Mouse (Mus musculus): Measurements from ENCODE around the gene Col25a1.

The Col25a1 gene

DNA sequence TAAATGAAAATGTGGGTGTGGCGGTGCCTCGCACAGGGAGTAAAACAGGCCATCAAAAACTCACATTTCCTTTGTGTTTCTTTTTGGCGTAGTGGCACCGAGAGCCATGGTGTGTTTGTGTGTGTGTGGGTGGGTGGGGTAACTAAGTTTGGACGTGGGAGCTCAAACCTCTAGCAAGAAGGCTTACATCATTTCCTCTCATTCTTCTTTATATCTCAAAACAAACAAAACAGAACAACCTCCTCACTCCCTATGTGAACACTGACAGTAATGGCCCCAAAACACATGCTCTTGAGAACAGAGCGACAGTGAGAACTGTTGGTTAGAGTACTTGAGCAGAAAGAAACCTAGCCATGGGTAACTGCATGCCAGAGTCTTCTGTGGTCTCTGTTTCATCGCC lies 121.1 kb downstream of the Col25a1 start:
- no peak for DNase-seq (ENCODE audit: low spot score)

DNA sequence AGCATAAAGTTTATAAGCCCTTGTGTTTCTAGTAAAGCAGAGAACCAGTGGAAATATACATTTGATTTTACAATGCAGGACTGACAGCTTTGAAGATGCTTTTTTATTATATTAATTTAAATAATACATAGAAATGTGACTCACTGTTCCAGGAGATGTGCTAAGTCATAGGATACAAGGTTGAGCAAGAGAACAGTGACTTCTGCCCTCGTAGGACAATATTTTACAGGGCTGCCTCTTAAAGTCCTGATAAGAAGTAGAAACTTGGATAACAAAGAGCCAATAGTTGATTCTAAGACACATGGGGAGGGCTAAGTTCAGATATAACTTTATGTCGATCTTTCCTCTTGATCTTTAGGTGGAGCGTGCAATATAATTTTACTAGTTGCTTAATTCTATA lies 124.8 kb downstream of the Col25a1 start:
- DNase-seq (ENCODE audit: low spot score), result no peak

DNA sequence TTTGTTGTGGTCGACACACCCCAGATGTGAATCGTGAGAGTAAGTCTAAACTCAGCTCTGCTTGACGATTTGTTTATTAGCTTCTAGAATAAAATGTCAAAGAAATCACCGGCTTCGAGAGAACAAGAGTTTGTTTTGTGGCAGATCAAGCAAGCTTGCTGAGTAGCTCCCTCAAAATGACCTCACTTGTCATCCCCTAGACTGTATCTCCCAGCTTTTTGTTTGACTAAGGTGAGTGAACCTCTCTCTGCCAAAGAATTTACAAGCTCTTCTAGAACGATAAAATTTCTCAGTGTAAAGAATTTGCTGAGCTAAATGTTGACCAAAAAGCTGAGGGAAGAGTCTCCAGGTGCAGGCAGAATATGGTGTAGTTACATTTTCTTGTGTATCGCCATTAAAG lies 125.3 kb downstream of the Col25a1 start:
- no peak for DNase-seq (ENCODE audit: low spot score)

DNA sequence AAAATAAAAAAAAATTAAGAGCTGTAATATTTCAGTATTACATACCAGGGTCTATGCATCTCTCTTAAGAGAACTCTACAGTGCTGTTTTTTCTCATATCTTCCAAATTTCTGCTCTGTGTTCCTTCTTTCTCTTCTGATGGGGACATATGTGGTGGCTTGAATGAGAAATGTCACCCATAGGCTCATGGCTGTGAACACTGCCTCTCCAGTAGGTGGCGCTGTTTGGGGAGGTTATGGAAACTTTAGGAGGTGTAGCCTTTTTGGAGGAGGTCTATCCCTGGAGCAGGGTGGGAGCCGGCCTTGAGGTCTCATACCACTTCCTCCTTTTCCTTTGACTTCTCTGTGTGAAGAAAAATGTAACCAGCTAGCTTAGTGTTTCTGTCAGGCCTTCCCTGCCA lies 128.4 kb downstream of the Col25a1 start:
- DNase-seq (ENCODE audit: low spot score), result no peak

DNA sequence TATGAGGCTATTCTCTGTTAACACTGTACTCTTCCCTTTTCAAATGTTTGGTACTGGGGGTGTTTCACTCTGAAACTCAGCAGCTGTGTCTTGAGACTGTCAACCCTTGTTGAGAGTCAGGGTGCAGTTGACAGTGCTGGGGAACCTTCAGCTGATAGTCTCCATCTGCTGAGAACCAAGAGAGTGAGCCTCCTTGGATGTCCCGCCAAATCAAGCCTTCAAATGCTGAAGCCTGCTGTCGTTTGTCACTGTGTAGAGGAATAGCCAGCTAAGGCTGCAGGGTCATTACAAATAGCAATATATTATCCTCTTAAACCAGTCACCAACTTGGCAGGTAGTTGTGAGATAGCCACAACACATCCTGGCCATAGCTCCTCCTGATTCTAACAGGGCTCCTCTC lies 129.0 kb downstream of the Col25a1 start:
- DNase-seq (ENCODE audit: low spot score), result no peak

DNA sequence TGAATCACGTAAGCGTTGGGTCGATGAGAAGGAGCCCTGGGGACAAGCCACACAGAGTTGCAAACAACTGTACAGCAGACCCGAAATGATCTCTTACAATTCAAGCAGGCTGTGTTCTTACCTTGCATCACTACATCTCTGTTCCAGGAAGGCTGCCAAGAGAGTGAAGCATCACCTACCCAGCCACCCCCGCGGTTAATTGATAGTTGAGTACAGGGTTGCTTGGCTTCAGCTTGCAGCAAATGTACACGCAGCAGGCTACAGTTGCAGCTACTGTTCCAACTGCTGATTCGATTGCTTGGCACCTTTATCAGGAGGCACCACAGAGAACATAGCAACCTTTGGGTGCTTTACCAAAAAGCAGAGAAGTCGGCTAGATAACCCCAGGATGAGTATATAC lies 133.8 kb downstream of the Col25a1 start:
- peak; percentile 66 for DNase-seq (ENCODE audit: low spot score)

DNA sequence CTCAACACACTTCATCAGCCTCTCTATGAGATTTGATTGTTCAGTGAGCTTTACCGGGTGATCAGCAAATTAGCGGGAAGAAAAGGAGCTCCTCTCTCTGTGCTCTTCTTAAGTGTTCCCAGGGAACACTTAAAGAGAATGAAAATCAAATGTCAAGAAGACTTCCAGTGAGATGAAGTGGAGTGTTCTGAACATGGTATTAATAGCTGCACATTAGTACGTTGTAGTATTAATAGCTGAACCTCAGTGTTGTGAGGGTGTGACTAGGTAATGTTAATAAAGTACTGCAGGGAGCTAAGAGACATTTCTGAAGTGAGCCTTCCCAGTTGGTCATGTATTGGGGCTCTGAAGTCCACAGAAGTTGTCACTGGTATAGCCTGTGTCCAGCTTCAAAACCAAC lies 139.2 kb downstream of the Col25a1 start:
- DNase-seq (ENCODE audit: low spot score), result no peak

DNA sequence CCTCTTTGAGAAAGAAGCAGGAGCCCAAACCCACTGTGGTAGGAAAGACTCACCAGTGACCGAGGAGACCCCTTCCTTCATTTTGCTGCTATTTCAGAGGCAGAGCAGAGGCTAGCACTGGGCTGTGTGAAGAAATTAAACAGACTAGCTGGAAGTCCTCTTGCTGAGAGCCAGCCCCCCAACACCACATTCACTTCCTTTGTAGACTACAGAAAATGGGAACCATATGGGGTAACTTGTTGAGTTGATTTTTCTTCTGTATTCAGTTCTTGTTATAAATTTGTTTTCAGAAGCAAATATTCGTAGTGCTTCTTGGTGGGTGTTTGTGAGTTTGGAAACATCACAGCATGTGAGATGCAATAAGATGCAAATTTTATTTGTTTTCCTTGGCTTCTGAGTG lies 142.6 kb downstream of the Col25a1 start:
- no peak for DNase-seq (ENCODE audit: low spot score)

DNA sequence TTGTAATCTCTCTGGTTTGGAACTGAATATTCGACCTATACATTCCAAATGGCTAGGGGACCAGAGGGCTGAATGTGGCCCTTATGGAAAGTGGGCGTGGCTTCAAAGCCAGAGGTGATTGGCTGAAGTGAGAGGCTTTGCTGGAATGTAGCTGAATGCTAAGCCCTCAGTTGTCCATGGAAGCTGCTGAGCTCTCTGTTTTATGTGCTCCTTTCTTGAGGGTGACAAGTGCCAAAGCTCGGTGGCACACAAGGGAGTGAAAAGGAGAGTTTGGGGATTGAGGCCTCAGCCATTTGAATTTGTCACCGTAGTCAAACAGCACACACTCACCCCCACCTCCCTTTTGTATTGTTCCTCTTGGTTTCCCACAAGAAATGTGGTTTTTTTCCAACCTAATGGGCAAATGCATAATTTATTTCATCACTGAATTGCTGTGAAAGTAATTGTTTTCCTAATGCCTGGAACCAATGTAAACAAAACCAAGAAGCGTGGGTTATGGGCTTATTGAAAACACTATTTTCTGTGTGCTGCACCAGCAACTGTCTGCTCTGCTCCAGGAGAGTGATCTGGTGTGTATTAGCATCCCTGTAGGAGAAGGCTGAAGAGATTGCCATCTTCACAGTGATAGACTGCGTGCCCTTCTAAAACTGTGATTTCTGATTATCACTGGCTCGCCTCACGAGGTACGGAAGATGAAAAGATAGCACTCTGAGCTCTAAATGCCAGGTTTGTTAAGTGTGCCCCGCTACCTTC lies 147.2 kb downstream of the Col25a1 start:
- DNase-seq (ENCODE audit: low spot score), result no peak

DNA sequence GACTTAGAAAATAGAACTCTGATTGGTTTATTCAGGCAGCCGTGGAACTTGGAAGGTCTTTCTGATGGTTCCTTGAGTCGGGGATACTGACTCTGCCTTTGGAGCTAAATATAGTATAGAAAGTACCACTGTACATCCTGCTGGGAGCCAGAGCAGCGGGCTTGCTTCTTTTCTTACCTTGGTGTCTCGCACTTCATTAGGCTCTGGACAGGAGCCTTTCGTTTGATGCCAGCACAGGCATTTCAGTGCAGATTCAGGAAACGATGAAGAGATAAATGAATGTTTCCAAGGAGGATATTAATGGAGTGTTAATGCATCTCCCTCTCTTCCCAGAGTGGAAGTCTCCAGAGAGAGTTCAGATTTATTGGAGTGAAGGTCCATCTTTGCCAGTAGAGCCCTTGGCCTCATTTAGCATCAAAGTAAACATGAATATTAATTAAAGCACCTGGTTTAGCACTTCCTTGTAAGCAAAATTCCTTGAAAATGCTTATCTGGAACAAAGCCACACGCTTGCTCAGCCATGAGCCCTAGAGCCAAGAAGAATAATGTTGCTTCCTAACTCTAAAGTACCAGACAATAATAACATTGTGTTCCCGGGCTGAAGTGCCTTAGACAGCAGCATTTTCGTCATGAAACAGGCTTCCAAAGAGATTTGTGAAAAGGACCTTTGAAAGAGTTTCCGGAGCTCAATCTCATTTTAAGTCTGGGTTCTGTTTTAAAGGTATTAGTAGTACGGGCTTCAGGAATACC lies 151.9 kb downstream of the Col25a1 start:
- no peak for DNase-seq (ENCODE audit: low spot score)

DNA sequence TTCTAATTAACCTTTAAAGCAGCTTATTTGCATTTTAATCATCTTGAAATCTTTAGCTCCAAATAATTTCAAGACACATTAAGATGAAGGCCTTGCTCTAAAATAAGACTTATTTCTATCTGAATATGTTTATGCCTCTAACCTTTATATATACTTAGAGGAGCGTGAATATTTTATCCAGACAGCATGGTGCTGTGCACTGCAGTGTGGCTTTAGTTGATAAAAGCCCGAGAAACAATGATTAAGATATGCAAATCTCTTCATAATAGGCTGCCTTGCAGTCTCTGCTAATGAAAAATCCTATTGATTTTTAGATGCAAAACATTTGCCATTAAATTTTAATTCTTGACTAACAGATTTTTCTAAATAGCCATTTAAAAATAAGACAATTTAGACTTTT lies 156.8 kb downstream of the Col25a1 start:
- no peak for DNase-seq (ENCODE audit: low spot score)

DNA sequence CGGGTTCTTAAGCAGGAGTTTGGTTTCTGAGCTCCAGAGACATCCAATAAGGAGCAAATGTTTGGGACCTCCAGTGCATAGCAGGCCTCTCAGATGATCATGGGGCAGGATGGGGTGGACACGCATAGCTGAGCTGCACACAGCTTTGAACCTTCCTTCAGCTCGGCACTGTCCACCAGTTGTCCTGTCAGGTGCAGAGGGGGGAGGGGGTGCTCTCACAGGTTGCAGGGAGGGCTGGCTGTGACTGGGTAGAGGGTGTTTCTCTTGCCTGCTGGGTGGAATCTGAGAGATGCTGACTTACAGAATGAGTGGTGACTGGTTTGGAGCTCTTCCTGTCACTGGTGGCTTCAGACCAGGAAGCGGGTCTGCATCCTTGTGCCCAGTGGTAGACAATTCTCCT lies 157.5 kb downstream of the Col25a1 start:
- DNase-seq (ENCODE audit: low spot score), result no peak

DNA sequence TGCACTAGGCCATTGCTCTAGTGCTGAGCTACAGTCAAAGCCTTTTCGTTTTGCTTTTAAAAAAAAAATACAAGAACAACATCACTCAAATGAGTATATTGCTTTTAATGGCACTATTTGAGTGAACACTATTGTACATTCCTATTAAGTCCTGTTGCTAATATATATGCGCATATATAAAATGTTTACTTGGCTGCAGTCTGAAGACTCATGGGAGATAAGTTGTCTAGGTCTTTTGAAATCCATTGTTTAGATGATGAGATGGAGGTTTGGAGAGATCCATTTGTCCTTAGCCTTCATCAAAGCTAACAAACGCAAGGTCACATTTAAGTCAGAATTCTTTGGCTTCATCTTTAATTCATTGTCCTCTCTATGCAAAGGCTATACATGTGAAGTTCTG lies 157.9 kb downstream of the Col25a1 start:
- no peak for DNase-seq (ENCODE audit: low spot score)

DNA sequence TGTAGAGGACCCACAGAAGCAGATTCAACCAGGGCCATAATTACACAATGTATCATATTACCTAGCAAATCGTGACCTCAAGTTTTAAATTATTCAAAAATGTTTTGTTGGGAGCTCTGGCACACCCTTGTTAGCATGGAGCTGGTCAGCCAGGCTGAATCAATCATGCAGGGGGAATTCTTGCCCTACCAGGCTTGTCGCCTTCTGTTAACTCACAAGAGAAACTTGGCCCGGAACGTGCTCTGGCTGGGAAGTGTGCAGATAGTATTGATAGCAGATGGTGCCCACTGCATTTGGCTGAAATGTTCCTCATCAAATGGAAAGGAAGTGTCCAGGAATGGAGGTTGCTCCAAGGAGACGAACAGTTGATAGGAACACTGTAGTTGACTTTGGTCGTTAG lies 158.9 kb downstream of the Col25a1 start:
- no peak for DNase-seq (ENCODE audit: low spot score)

DNA sequence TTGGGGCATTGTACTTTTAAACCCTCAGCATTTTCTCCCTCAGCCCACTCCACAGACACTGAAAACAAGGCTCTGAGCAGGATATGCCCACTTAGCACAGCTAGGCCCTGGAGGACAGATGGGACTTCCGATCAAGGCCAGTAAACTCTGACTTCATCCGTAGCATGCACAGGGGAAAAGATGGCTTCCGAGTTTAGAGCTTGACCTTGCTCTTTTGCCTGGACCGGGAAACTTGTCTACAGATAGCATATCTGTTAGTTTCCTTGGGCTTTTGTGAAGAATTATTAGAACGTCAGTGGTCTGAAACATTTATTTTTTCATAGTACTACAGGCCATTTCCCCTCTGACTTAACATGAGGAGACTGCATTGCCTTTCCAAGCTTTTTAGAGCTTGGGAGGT lies 159.4 kb downstream of the Col25a1 start:
- DNase-seq (ENCODE audit: low spot score), result no peak

DNA sequence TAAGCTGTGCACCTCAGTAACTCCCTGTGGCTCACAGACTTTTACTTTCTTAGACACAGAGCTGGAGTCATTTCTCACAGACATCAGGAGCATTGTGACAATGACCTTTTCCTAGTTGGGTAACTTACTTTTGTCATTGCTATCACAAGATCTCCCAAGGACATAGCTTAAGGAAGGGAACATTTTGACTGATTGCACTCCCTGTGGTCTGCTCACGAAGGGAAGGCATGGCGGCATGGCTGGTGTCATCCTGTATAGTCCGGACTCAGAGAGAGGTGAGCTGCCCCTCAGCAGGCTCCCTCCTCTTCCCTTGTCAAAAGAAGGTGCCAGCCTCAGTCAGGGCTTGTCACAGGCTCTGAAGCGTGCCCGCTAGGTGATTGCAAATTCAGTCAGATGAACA lies 160.6 kb downstream of the Col25a1 start:
- no peak for DNase-seq (ENCODE audit: low spot score)

DNA sequence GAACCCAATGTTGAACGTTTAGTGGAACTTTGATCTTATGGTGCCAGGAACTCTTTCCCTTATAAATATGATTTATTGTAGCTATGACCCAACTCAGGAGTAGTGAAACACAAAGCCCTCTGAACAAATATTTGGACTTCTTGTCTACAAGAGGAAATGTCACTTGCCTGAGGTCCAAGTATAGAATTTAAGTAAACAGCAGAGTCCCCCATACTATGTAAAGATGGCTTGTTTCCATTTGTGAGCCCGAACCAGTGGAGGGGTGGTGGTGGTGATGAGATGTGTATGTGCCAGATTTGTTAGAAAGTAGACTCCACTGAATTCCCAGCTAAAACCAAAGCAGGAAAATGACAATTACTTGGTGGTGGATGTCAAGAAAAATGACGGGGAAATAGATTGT lies 169.2 kb downstream of the Col25a1 start:
- no peak for DNase-seq (ENCODE audit: low spot score)

DNA sequence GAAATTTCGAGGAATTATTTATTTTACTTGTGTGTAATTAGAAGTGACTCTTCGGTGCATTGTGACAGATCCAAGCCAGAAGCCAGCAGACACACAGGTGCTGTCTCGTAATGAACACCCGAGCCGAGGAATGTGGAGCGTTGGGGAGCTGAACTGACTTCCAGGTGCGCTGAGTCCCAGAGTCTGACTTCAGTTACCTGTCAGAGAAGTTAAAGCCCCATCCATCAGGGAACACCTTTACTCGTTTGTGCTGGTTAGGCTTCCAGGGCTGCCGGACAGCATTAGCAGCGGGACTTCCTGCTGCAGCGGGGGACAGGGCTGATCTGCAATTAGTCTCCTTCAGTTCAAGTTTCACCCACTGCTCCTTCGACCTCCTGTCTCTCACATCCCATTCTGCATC lies 172.3 kb downstream of the Col25a1 start:
- DNase-seq (ENCODE audit: low spot score), result no peak

DNA sequence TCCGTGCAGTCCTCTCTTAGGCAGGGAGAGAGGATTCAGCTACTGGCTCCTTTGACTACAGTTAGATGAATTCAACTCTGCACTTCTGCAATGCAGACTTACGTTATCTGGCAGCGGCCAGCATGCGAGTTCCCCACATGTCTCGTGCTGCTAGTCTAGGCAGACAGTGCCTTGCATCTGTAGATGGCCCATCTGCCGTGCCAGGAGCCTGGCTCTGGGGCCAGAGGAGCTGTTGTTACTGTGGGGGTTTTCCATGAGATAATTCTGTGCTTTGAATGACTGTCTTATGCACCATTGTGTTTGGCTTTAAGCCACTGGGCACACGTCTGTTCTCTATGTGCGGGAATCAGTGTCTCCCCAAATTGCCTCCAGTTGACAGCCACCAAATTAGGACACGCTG lies 173.5 kb downstream of the Col25a1 start:
- no peak for DNase-seq (ENCODE audit: low spot score)

DNA sequence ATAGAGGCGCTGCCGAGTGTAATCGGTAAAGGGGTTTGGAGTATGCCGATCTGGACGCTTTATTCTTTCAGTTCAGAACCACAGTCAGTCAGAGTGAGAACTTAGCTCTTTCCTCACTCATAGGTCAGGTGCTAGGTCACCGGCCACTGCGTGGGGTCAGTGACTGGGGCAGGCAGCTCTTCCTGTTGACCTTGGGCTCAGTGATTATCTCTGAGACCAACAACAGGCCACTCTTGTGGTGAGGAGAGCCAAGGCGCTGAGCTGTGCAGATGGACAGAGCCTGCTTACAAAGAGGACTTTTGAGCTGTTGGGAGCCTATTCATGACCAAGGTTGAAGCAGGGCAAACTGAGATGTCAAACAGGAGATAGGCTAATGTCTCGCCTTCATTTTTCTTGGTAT lies 174.4 kb downstream of the Col25a1 start:
- DNase-seq (ENCODE audit: low spot score), result no peak

DNA sequence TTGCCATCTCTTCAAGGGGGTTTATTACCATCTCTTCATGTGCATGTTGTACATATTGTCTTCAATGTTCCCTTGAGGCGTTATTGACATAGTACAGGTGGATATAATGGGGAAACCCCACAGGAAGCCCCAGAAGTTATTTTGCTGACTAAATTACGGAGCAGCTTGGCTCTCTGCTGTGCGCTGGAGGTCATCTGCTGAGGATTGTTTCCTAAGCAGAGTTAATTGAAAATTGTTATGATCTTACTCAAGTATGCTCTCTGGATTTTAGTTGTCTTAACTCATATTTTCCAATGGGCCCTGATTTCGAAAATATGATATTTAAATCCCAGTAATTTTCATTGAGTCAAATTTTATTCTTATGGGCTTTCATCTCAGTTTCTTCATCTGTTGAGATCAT lies 178.0 kb downstream of the Col25a1 start:
- DNase-seq (ENCODE audit: low spot score), result no peak

DNA sequence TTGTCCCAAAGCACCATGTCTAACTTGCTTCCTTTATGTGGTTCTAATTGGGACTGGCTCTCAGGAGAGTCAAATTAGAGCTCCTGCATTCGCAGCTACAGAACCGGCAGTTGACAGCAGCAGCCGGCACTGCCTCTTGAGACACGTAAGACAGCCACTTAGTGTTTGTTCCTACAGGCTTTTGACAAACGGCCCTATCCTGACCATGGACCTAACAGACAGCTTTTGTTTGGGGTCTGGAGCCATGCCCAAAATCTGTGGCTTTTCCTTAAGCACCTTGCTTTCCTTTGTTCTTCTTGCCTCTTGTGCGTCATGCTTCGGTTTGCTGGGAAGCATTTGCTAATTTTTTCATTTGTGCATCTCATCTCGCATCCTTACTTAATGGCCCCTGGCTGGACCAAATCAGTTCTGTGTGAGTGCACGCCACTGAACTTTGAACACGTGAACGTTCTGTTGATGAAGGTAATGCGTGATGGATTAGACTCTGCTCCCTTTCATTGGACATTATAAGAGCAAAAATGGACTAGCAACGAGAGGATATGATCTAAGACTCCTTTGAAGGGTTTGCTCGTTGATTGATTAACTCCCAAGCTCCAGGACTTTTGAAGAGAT lies 179.5 kb downstream of the Col25a1 start:
- DNase-seq (ENCODE audit: low spot score), result no peak

DNA sequence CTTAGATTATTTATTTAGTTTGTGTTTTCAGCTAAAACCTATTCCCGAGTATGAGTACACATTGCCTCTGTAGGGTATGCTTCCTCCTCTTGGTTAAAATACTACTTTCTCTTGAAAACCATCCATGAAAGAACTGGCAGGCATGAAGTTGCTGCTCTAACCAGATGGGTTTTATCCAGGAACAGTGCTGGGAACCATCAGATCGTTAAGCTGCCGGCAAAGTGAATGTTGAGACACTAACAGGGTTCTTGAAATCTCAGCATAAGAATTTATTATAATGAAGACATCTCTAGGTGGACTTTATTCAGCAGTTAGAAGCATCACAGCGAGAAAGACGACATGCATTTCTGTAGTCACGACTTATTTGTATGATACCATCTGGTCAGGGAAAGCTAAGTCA lies 181.9 kb downstream of the Col25a1 start:
- DNase-seq (ENCODE audit: low spot score), result no peak
